Mouse (Mus musculus) gastrocnemius, postnatal 4 days (tissue): Measurements from ENCODE around the gene Plekhj1. TPM values are rescaled to one million over a fixed set of nuclear protein-coding genes. Genes with fewer than 3 reads are reported as not detected.
A peak's percentile ranks its signal among the peaks of the same experiment; 100 is the strongest.
"Not testable (repeated sequence)": the region's sequence is repeated elsewhere in the genome, so short reads cannot be mapped to it uniquely, and the experiment has no call there.

Source experiments
- DNase-seq, 2 experiments: peaks; one replicate each; pipeline ENCODE4 v3.0.0; 2021 to 2022; ENCODE audit warnings: low spot score in 2 of 2, mixed read lengths in 2 of 2
- long read RNA-seq, 2 experiments: library from polyadenylated mRNA; stranded (forward); transcript quantifications; one replicate each; pipeline ENCODE4 v2.0.0; 2021
- total RNA-seq, 2 experiments: library from RNA; stranded (reverse); gene quantifications; 2 replicates each; pipeline ENCODE4 v1.2.3; 2021

Gene Plekhj1
- 10 to 100 TPM; 41.7 to 43.0 TPM for total RNA-seq
- long read RNA-seq, experiment 1, transcript Plekhj1-201 (6 exons, 1,260 nt): major isoform, 23 of 42 reads
- long read RNA-seq, experiment 1, partial matches to known transcripts: 3 of 42 reads
- long read RNA-seq, experiment 1, other reads (novel, unspliced or antisense): 10 of 42 reads
- long read RNA-seq, experiment 2, transcript Plekhj1-206 (5 exons, 1,261 nt): minor isoform, 5 of 45 reads
- long read RNA-seq, experiment 2, transcript Plekhj1-201 (6 exons, 1,260 nt): major isoform, 22 of 45 reads
- long read RNA-seq, experiment 2, partial matches to known transcripts: 9 of 45 reads
- long read RNA-seq, experiment 2, other reads (novel, unspliced or antisense): 8 of 45 reads

DNA sequence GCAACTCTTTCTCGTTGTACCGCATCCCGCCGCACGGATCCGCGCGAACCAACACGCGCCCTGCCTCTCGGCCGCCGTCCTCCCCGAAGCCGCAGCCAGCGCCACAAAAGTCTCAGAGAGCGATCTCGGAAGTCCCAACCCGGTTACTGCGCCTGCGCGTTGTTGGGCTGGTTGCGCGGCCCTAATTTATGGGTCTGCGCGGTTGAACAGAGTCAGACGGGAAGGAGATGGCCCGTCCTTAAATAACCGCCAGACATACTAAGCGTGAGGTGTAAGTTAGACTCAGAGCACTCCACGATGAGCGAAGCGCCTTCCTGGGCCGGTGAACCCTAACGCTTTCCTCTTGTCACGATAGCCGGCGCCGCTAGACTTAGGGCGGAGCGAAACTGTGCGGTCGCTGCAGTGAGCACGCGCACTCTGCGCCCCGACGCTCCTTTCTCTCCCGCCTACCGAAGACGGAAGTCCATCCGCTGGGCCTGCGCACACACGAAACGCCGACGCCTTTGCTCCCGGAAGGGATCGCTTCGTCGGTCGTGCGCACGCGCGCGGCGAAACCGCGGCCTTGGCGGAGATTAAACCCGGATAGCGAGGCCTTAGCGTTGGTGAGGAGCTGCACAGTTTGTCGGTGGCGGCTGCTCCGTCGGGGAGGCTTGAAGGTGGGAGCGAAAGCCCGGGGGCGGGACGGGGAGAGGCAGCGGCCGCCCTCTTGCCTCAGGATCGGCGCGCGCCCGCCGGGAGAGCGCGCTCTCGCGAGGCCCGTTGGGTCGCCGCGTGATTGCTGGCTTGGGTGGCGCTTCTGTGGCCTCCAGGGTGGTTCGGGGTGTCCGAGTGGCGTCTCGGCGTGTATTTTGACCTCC is at the start of gene Plekhj1, which contains the start of gene Sf3a2:
Plekhj1 (minus strand) TSS at position 477 of the 857 bp plus-strand sequence.
Sf3a2 (plus strand) TSS at position 49 of the 857 bp plus-strand sequence.
- peak; percentile 91 to 95 for DNase-seq

DNA sequence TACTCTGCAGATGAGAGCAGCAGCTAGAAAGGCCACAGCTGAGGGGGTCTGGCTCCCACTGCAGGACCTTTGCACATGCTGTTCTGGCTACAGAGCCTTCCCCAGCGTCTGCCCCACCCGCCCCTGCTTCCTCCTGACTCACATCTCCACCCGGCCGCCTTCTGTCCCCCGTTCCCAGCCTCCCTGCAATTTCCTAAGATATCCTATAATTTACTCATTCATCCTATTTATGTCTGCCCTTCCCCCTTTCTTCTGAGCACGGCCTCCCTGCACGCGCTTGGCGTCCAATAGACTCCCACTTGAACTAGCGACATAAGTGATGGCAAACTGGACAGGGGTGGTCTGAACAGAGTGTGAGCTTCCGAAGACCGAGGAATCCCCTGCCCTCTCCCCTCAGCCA is 47.3 kb upstream of the Plekhj1 start:
- no peak for DNase-seq

DNA sequence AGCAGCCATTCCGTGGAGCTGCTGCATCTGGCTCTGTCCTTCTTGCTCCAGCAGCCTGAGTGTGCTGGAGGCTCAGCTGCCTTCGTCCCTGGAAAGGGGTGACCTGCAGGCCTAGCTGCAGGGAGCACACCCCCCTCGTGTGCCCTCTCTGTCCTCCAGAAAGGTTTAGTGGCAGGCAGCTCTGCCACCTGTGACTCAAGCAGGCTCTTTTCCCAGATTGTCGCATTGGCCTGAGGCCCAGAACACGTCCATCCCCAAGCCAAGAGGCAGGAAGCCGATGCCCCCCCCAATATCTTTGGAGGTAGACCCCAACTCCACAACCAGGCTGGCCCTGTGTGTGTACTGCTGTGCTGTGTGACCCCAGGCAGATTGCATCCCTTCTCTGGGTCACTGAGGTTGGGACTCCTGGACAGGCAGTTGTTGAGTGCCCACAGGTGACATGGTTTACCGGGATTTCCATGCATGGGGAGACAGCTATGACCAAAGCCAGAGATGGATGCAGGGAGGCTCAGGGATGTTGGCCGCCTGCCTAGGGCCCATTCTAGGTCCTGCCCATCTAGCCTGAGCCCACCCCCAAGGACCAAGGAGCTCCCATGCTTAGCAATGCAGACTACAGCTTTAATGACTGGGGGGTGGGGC is 46.7 kb upstream of the Plekhj1 start:
- no peak for DNase-seq

DNA sequence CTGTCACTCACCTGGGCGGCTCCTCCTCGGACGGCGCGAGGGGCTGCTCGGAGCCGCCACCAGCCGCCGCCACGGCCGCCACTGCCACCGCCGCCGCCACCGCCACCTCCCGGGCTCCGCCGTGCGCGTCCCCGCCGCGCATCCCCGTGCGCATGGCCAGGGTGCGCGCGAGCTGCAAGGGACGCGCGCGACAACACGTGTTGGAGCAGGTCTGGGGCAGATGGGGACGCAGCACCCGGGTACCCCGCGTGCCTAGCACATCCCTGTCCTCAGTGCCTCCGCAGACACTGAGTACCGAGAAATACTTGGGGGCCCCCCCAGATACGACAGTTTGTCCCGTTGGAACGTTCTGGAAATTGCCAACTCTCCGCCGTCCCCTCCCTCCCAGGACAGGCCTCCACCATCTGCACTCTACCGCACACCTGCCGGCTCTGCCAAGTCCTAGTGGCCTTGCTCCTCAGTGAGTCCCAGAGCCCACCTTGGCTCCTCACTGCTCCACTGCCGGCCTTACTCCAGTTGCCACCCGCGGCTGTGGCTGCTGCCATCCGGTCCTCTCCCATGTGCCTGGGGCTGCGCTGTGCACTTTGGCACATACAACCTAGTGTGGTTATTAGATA is 45.6 kb upstream of the Plekhj1 start, which contains the start of gene Lingo3:
Lingo3 (minus strand) TSS at position 109 of the 617 bp plus-strand sequence.
- no peak for DNase-seq

DNA sequence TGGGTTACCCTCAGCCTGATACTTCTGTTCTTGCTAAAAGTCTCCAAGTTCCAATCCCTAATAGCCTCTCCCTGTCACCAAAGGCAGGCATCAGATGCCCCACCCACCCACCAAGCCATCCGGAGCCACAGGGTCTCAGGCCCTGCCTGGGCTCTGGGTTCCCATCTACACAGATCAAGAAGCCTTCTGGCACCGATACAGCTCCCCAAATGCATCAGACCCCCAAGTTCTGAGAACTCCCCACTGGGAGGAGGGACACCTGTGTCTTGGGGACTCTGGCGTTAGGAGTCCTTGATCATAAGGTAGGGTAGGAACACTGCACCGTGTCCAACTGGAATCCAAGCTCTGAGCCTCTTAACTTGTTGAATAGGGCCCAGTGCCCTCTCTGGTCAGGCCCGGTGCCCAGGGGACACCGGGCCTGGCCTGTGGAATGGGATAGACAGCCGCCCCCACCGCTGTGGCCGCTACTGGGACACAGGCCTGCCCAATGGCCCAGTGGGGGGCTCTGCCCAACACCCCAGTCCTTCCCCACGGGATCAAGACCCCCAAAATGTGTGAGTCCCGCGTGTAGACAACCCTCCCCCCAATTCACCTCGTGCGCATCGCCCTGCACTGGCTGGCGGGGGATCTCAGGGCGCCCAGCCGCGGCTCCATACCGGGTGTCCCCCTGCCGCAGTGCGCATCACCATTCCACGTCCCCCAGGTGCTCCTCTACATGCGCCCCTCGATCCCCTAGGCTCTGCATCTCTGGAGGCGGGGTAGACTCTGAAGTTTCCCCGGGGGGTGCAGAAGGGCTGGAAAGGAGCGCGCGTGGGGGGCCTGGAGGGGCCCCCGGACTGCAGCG is 44.9 kb upstream of the Plekhj1 start:
- DNase-seq: no peak

DNA sequence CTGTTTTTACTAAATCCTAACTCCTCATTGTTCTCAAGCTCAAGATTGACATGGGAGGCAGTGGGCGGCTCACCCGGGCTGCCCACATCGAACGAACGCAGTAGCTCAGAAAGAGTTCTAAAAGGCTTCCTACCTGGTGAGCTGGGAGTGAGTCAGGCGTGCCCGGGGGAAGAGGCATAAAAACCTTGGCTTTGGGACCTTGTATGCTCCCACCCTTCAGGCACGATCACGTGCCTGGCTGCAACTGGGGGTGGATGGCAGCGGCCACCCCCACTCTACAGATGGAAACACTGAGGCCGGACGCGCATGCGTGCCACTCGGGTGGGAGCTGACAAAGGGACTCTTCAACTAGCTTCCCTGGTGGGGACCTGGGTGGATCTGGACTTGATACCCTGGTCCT is 43.9 kb upstream of the Plekhj1 start:
- DNase-seq: no peak

DNA sequence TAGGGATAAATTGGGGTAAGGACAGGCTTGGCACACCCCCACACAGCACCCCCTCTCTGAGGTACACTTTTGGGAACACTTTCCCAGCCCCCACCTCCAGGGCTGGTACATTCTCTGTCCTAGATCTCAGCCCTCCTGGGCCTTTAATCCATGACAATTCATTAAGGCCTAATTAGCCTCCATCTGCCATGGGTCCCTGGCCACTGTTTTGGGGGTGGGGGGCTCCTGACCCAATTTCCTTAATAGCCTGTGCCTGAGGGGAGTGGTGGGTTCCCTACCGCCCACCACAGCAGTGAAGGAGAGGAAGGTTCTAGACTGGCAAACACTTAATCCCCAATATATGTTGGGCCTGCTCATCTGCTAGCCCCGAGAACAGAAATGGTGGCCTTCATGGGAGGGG is 43.3 kb upstream of the Plekhj1 start:
- no peak for DNase-seq

DNA sequence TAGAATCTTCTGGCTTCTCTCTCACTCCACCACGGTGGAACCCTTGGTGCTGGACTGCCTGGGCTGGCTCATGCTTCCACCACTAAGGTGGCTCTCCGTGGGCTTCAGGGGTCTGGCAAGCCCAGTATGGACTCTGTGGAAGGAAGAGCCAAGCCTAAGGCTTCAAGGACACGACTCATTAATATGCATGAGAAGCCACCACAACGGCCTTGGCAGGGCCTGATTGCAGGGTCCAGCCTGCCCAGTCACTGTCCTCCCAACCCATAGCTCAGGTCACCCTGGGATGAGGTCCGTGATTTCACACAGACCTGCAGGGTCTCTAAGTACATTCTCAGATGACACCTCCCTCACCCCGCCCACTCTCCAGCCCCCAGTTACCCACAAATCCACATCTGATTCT is 41.4 kb upstream of the Plekhj1 start:
- no peak for DNase-seq

DNA sequence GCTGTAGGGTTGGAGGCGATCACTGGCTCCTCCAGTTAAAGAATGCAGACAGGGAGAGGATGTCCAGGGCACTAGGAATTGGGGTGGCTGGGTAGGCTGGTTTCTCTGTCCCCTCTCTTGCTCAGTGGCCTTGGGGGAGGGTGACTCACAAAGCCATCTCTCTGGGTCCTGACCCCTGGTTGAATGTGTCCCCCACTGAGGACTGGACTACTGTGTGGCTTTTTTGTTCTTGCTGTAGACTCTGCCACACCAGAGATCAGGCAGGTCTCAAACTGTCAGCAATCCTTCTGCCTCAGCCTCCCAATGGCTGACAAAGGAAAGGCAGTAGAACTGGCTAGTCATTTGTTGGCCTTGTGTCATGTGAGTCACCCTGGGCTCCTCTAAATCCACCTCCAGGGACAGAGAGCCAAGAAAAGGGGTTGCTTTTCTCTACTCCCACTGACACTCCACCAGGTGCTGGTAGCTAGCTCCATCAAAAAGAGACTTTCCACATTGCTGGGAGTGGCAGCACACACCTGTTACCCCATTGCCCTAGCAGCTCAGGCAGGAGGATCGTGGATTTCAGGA is 40.0 kb upstream of the Plekhj1 start:
- DNase-seq: no peak

DNA sequence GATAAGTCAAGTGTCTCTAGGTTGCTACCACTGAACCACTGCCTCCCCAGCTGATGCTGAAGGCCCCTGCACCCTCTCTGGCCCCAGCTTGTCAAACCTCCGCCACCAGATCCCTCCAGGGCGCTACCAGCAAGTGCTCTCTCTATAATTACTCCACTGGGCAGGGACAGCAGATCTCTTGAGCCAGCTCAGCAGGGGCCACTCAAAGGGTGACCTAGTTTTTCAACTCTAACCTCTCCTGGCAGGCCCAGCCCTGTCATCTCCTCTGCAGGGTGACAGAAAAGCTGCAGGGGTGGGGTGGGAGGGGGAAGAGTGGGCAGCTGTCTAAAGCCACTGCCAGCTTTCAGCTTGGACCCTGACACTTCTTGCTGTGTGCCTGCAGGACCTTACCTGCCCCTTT is 39.4 kb upstream of the Plekhj1 start:
- no peak for DNase-seq

DNA sequence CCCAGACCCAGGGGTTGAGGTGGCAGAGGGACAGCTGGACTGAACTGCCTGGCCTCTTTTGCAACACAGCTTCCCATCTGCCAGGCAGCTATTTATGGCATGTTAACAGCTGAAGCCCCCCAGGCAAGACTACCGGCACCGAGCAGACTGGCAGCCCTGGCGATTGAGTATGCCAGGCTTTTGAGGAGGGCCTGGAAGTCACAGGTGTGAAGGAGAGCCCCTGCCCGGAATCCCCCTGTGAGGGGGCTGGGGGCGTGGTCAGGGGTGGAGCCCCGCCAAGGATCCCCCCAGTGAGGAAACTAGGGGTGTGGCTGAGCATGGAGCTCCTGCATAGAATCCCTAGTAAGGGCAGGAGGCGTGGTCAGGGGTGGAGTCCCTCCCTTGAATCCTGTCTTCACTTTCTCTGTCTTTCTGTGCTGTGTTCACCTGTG is 38.5 kb upstream of the Plekhj1 start:
- no peak for DNase-seq

DNA sequence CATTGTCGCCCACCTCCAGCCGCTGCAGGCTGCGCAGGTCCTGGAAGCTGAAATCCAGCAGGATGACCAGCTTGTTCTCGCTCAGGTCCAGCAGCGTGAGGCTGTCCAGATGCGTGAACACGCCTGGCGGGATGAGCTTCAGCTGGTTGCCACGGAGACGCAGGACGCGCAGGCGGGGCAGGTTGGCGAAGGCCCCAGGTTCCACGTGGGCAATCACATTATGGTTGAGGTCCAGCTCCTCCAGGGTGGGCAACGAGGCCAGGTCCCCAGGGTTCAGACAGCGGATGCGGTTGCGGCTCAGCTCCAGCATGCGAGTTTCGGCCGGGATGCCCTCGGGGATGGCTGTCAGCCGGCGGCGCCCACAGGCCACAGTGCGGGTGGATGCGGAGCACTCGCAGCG is 37.2 kb upstream of the Plekhj1 start:
- DNase-seq: no peak

DNA sequence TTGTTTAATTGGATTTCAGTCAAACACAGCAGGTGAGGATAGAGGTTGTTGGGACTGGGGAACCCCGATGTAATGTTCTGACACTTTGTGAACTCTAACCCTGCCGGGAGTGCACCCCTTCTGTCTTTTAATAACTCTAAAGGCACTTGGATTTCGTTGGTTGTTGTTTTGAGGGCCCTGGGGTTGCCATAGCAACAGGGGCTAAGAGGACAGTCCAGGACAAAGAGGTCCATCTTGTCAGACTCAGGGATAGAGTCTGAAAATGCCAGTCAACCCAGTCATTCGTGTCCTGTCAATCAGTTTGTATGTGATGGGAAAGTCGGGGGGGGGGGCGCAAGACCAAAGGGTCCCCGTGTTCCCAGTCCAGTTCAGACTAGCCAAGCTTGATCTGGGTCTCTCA is 34.4 kb upstream of the Plekhj1 start:
- DNase-seq: no peak

DNA sequence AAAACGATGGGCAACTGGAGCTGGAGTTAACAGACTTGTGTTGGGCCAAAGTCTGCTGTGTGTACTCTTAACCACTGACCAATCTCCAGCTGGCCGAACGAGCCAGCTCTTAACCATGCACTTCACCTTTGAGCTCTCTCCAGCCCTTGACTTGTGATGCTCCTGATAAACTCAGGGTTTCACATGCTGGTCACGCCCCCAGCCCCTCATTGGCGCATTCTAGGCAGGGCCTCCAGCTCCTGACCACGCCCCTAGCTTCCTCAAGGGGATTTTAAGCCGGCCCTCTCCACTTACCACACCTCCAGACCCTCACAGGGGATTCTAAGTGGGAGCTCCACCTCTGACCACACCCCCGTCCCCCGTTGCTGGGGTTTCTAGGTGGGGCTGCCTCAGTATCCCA is 32.7 kb upstream of the Plekhj1 start:
- DNase-seq: no peak

DNA sequence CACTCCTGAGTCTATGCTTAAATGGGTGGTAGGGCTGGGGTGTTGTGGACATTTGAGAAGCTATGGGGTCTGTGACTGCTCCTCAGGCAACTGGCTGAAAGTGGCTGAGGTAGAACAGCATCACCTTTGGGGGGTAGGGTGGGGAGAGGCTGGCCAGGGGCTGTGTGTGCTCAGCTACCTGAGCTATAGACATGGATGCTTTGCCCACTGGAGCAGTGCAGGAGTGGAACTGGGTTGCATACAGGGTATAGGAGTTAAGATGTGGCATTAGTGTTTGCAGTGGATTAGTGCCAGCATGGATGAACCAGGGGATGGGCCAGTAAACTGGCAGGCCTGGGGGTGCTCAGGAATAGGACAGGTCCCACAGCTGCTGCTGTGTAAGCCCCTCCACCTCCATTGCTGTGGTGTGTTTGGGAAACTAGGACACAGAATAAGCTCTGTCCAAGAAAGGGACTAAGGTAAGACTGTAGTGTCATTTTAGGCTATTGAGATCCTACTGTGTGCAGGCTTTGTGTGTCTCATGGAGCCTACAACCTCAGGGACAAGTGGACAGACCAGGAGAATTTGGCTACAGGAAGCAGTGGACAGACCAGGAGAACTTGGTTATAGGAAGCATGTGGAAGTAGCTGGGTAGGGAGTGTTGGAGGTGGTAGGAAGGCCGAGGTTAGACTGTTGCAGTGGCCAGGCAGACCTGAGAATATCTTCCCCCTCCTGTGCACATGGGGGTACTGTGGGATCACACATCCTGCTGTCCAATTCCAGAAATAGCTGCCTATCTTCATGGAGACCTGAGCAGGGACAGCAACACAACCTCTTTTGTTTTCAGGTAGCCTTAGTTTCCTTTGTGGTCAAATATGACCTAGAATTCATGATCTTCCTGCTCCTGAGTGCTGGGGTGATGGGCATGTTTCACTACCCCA is 31.2 kb upstream of the Plekhj1 start:
- no peak for DNase-seq

DNA sequence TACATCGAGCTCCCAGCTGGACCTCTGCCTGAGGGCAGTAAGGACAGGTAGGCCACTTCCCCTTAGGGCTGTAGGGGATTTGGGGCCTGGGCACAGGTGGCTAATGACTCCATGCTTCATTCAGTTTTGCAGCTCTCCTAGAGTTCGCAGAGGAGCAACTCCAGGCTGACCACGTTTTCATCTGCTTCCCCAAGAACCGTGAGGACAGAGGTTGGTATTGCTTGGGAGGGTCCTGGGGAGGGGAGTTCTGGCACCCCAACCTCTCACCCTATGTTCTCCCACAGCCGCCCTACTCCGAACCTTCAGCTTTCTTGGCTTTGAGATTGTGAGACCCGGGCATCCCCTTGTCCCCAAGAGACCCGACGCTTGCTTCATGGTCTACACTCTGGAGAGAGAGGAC is 30.2 kb upstream of the Plekhj1 start:
- not testable (repeated sequence) for DNase-seq

DNA sequence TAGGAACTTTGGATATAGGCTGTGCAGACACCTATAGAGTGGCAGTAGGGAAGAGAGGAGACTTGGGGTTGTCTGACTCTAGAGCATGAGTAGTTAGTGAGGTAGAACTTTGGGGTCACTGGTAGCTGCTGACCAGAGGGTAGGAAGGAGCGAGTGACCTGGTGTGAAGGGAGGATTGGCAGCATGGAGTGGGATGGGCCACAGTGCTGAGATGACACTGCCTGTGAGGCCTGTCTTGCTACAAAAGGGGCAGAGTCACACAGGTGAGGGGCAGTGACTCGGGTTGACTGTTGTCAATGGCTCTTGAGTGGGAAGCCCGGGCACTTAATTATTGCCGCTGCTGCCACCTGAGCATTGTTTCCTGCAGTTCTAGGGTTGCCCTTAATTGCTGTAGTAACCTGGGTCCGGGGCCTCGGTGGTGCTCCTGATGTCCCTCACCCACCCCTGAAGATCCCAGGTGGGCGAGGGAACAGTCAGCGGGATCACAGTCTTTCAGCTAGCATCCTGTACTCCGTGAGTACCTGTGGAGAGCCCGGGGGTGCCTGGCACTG is 29.5 kb upstream of the Plekhj1 start:
- no peak for DNase-seq

DNA sequence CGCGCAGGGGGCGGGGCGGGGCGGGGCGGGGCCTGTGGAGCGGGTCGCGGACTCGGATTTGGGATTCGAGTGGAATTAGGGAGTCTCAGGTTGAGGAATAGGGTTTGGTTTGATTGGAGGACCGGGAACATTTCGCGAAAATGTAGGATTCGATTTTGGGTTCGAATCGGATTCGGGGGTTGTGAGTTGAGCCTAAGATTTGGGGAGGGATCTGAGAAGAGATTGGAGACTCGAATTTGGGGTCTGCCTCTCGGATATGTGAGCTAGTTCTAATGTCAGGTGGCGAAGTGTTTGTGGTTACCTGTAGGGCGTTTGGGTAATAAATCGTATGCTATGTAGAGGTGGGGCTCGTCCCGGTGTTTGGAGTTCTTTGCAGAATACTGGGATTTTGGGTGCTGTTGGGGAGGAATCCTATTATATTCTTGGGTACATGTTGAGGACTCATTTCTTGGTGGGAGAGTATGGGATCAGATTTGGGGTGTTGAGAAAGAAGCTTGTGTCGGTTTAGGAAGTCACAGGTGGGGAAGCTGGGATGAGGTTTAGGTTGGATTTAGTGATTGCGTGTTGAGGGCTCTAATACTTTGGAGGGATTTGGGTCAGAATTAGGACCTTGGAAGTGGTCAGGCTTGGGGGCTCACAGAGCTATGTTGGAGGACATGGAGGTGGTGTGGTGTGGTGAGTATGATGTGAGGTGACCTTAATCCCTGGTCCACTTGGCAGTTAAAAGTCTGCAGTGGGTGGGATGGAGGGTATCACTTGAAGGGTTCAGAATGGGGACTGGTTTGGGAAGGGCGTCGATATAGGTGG is 28.8 kb upstream of the Plekhj1 start:
- no peak for DNase-seq
